Mouse (Mus musculus): ENCODE measurements around the gene Hnrnpd. TPM values are rescaled to one million over a fixed set of nuclear protein-coding genes. Genes with fewer than 3 reads are reported as not detected.

Hnrnpd gene
- total and polyA plus RNA-seq, 3 experiments = 10.2 to 90.3 (median 83.0) TPM

GRCm38 (mm10) chr5:99958666-99959065 is 20.1 kb downstream of the Hnrnpd start:
- H3K36me3 ChIP-seq (ENCODE audit: control insufficient read depth, insufficient read depth, low read length) = peaks cover 13% of the 10 kb centered on the region
- no peak for DNase-seq
- TF ChIP-seq CTCF (IDR thresholded peaks at IDR 0.05) (no peak), POLR2A (IDR thresholded peaks at IDR 0.05; ENCODE audit: insufficient read depth, low read depth, low read length) (no peak), EP300 (IDR thresholded peaks at IDR 0.05; ENCODE audit: insufficient read depth, low read depth, low read length) (no peak)
- 67% methylated on average over 1 of the region's 1 CpGs for WGBS
- no peaks in the 10 kb centered on the region for H3K4me1 ChIP-seq (ENCODE audit: control insufficient read depth, insufficient read depth, low read length)
- no peaks in the 10 kb centered on the region for H3K79me2 ChIP-seq (replicated peaks; ENCODE audit: control insufficient read depth, insufficient read depth, low read length)
- intact Hi-C loops (cut with DNase I) = no loop called here
- no peak overlapping the region for H3K4me3 ChIP-seq
- H3K27ac ChIP-seq = no peak overlapping the region
- no peak overlapping the region for H3K9ac ChIP-seq (ENCODE audit: low read depth, low read length)
- H3K27me3 ChIP-seq (ENCODE audit: control insufficient read depth, insufficient read depth, low read length) = no peaks in the 10 kb centered on the region

- Histone ChIP-seq H3K4me3 (no peak overlapping the region), H3K9ac (ENCODE audit: low read depth, low read length) (no peak overlapping the region), H3K4me1 (ENCODE audit: control insufficient read depth, insufficient read depth, low read length) (no peaks in the 10 kb centered on the region), H3K27ac (no peak overlapping the region), H3K27me3 (ENCODE audit: control insufficient read depth, insufficient read depth, low read length) (no peaks in the 10 kb centered on the region), H3K79me2 (replicated peaks; ENCODE audit: control insufficient read depth, insufficient read depth, low read length) (no peaks in the 10 kb centered on the region), H3K36me3 (ENCODE audit: control insufficient read depth, insufficient read depth, low read length) (no peaks in the 10 kb centered on the region; the same call in 1 of the 2 replicates)
- 48% methylated on average over 1 of the region's 1 CpGs for WGBS
- no peak for DNase-seq
- TF ChIP-seq EP300 (IDR thresholded peaks at IDR 0.05; ENCODE audit: insufficient read depth, low read depth, low read length) (no peak), POLR2A (IDR thresholded peaks at IDR 0.05; ENCODE audit: insufficient read depth, low read depth, low read length) (no peak), CTCF (IDR thresholded peaks at IDR 0.05) (no peak)
- intact Hi-C loops (cut with DNase I) = no loop called here
These were observed 24.9 kb downstream of the Hnrnpd start for GRCm38 (mm10) chr5:99953883-99954282.

- H3K36me3 ChIP-seq (ENCODE audit: control insufficient read depth, insufficient read depth, low read length) = no peaks in the 10 kb centered on the region
- H3K27me3 ChIP-seq (ENCODE audit: control insufficient read depth, insufficient read depth, low read length) = no peaks in the 10 kb centered on the region
- H3K4me1 ChIP-seq (ENCODE audit: control insufficient read depth, insufficient read depth, low read length) = no peaks in the 10 kb centered on the region
- H3K79me2 ChIP-seq (replicated peaks; ENCODE audit: control insufficient read depth, insufficient read depth, low read length) = no peaks in the 10 kb centered on the region
- H3K4me3 ChIP-seq = no peak overlapping the region
- no peak overlapping the region for H3K27ac ChIP-seq
- H3K9ac ChIP-seq (ENCODE audit: low read depth, low read length) = no peak overlapping the region
- WGBS = 63% methylated on average over 5 of the region's 5 CpGs
- TF ChIP-seq CTCF (IDR thresholded peaks at IDR 0.05) (no peak), POLR2A (IDR thresholded peaks at IDR 0.05; ENCODE audit: insufficient read depth, low read depth, low read length) (no peak), EP300 (IDR thresholded peaks at IDR 0.05; ENCODE audit: insufficient read depth, low read depth, low read length) (no peak)
- no peak for DNase-seq
- intact Hi-C loops (cut with DNase I) = no loop called here
These were observed 26.2 kb downstream of the Hnrnpd start for GRCm38 (mm10) chr5:99952513-99952912.

GRCm38 (mm10) chr5:99941776-99942502 is 36.8 kb downstream of the Hnrnpd start:
- no peak for DNase-seq
- no peak overlapping the region for H3K27ac ChIP-seq
- no peaks in the 10 kb centered on the region for H3K27me3 ChIP-seq (ENCODE audit: control insufficient read depth, insufficient read depth, low read length)
- no peaks in the 10 kb centered on the region for H3K4me1 ChIP-seq (ENCODE audit: control insufficient read depth, insufficient read depth, low read length)
- TF ChIP-seq POLR2A (IDR thresholded peaks at IDR 0.05; ENCODE audit: insufficient read depth, low read depth, low read length) (no peak), EP300 (IDR thresholded peaks at IDR 0.05; ENCODE audit: insufficient read depth, low read depth, low read length) (no peak), CTCF (IDR thresholded peaks at IDR 0.05) (no peak)
- no peak overlapping the region for H3K9ac ChIP-seq (ENCODE audit: low read depth, low read length)
- H3K79me2 ChIP-seq (replicated peaks; ENCODE audit: control insufficient read depth, insufficient read depth, low read length) = no peaks in the 10 kb centered on the region
- 50% methylated on average over 10 of the region's 10 CpGs for WGBS
- intact Hi-C loops (cut with DNase I) = no loop called here
- H3K36me3 ChIP-seq (ENCODE audit: control insufficient read depth, insufficient read depth, low read length) = no peaks in the 10 kb centered on the region
- H3K4me3 ChIP-seq = no peak overlapping the region

GRCm38 (mm10) chr5:99941273-99941672 is 37.5 kb downstream of the Hnrnpd start:
- Histone ChIP-seq H3K79me2 (replicated peaks; ENCODE audit: control insufficient read depth, insufficient read depth, low read length) (no peaks in the 10 kb centered on the region), H3K4me1 (ENCODE audit: control insufficient read depth, insufficient read depth, low read length) (no peaks in the 10 kb centered on the region), H3K9ac (ENCODE audit: low read depth, low read length) (no peak overlapping the region), H3K4me3 (no peak overlapping the region), H3K27me3 (ENCODE audit: control insufficient read depth, insufficient read depth, low read length) (no peaks in the 10 kb centered on the region), H3K36me3 (ENCODE audit: control insufficient read depth, insufficient read depth, low read length) (no peaks in the 10 kb centered on the region), H3K27ac (no peak overlapping the region)
- DNase-seq = no peak
- TF ChIP-seq CTCF (IDR thresholded peaks at IDR 0.05) = no peak
- no peak for TF ChIP-seq POLR2A (IDR thresholded peaks at IDR 0.05; ENCODE audit: insufficient read depth, low read depth, low read length)
- no peak for TF ChIP-seq EP300 (IDR thresholded peaks at IDR 0.05; ENCODE audit: insufficient read depth, low read depth, low read length)
- intact Hi-C loops (cut with DNase I) = no loop called here
- WGBS = 65% methylated on average over 10 of the region's 10 CpGs

GRCm38 (mm10) chr5:99939440-99939839 is 39.3 kb downstream of the Hnrnpd start:
- H3K9ac ChIP-seq (ENCODE audit: low read depth, low read length) = no peak overlapping the region
- no peak overlapping the region for H3K27ac ChIP-seq
- DNase-seq = no peak
- 85% methylated on average over 3 of the region's 3 CpGs for WGBS
- no peaks in the 10 kb centered on the region for H3K79me2 ChIP-seq (replicated peaks; ENCODE audit: control insufficient read depth, insufficient read depth, low read length)
- intact Hi-C loops (cut with DNase I) = no loop called here
- no peaks in the 10 kb centered on the region for H3K27me3 ChIP-seq (ENCODE audit: control insufficient read depth, insufficient read depth, low read length)
- H3K4me3 ChIP-seq = no peak overlapping the region
- no peaks in the 10 kb centered on the region for H3K36me3 ChIP-seq (ENCODE audit: control insufficient read depth, insufficient read depth, low read length)
- H3K4me1 ChIP-seq (ENCODE audit: control insufficient read depth, insufficient read depth, low read length) = no peaks in the 10 kb centered on the region
- TF ChIP-seq EP300 (IDR thresholded peaks at IDR 0.05; ENCODE audit: insufficient read depth, low read depth, low read length) = no peak
- no peak for TF ChIP-seq POLR2A (IDR thresholded peaks at IDR 0.05; ENCODE audit: insufficient read depth, low read depth, low read length)
- no peak for TF ChIP-seq CTCF (IDR thresholded peaks at IDR 0.05)

Data from heart, adult 2 months (tissue).